In genomic region chr14:28206303-28206702, GRCm38 (mm10) we compare ENCODE assay signal across 19 mouse cellular contexts.
"Had no signal": no experiment of that assay in that cellular context is flagged by ENCODE, and none has a peak within 500 bp of the region (broad histone marks: within the 10 kb centered on the region; RNA-seq: fewer than 3 reads in every experiment).

No protein-coding gene starts in this region.

- H3K36me3 ChIP-seq: lung, embryonic 15.5 days; midbrain, embryonic 13.5 days; midbrain, embryonic 15.5 days; neural tube, embryonic 13.5 days; neural tube, embryonic 15.5 days; stomach, embryonic 15.5 days had no signal

- H3K9ac ChIP-seq: liver, postnatal 0 days; lung, embryonic 15.5 days; midbrain, embryonic 13.5 days; midbrain, embryonic 15.5 days; neural tube, embryonic 13.5 days; neural tube, embryonic 15.5 days; stomach, embryonic 15.5 days had no signal

- H3K9me3 ChIP-seq: lung, embryonic 15.5 days; midbrain, embryonic 13.5 days; midbrain, embryonic 15.5 days; neural tube, embryonic 13.5 days; neural tube, embryonic 15.5 days; stomach, embryonic 15.5 days had no signal

- H3K27me3 ChIP-seq: lung, embryonic 15.5 days; megakaryocyte, embryonic 14.5 days; midbrain, embryonic 13.5 days; midbrain, embryonic 15.5 days; neural tube, embryonic 13.5 days; neural tube, embryonic 15.5 days; stomach, embryonic 15.5 days had no signal

- H3K4me1 ChIP-seq: lung, embryonic 15.5 days; megakaryocyte, embryonic 14.5 days; midbrain, embryonic 13.5 days; midbrain, embryonic 15.5 days; neural tube, embryonic 13.5 days; neural tube, embryonic 15.5 days; stomach, embryonic 15.5 days had no signal

- ATAC-seq: liver, postnatal 0 days; lung, postnatal 0 days; midbrain, embryonic 13.5 days; midbrain, embryonic 15.5 days had no signal

- DNase-seq: liver, postnatal 0 days; lung, adult 2 months; lung, postnatal 14 days; lung, postnatal 36 days; right cerebral cortex, postnatal 14 days; thymus, adult 2 months; thymus, postnatal 25 days; thymus, postnatal 4 days had no signal

- H3K4me3 ChIP-seq: lung, embryonic 15.5 days; megakaryocyte, embryonic 14.5 days; midbrain, embryonic 13.5 days; midbrain, embryonic 15.5 days; neural tube, embryonic 13.5 days; neural tube, embryonic 15.5 days; stomach, embryonic 15.5 days had no signal

- H3K4me2 ChIP-seq: lung, embryonic 15.5 days; midbrain, embryonic 11.5 days; midbrain, embryonic 13.5 days; midbrain, embryonic 15.5 days; neural tube, embryonic 13.5 days; neural tube, embryonic 15.5 days; stomach, embryonic 15.5 days had no signal

- H3K27ac ChIP-seq: lung, embryonic 15.5 days; macrophage; midbrain, embryonic 13.5 days; midbrain, embryonic 15.5 days; neural tube, embryonic 13.5 days; neural tube, embryonic 15.5 days; stomach, embryonic 15.5 days; stomach, postnatal 0 days had no signal
